Mouse (Mus musculus): ENCODE data around the gene Elob.

The Elob gene

GRCm38 (mm10) chr17:23823614-23824013 is 5.3 kb downstream of the Elob start:
- ATAC-seq (ENCODE audit: low TSS enrichment) = no peak

DNA sequence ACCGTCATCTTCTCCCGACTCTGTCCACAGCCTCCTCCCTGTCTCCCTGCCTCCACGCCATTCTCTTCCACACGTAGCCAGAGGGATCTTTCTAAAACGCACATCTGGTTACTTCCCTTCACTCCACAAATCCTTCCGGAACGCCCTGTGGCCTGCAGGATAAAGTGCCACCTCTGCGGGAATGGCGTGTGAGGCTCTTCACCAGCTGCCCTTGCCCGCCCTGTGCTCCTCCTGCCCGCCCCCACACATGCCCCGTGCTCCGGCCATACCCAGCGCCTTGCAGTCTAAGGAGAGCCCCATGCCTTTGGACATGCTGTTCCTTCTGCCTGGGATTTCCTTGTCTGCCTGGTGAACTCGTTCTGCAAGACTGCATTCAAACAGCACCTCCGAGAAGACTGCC is 5.9 kb downstream of the Elob start:
- no peak for ATAC-seq (ENCODE audit: low TSS enrichment)

- no peak for ATAC-seq (ENCODE audit: low TSS enrichment)
These were observed 6.8 kb downstream of the Elob start for GRCm38 (mm10) chr17:23822094-23822493.

GRCm38 (mm10) chr17:23820731-23821130 is 8.2 kb downstream of the Elob start:
- ATAC-seq (ENCODE audit: low TSS enrichment) = no peak

DNA sequence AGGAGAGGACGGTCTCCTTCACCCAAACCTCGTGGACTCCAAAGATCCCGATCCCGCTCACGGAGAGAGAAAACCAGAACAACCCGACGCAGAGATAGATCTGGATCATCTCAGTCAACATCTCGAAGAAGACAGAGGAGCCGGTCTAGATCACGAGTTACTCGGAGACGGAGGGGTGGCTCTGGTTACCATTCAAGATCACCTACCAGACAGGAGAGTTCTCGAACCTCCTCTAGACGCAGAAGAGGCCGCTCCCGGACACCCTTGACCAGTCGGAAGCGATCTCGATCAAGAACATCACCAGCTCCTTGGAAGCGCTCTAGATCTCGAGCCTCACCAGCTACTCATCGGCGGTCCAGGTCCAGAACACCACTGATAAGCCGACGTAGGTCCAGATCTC is 9.7 kb downstream of the Elob start:
- ATAC-seq (ENCODE audit: low TSS enrichment) = no peak

GRCm38 (mm10) chr17:23818579-23818978 is 10.4 kb downstream of the Elob start:
- no peak for ATAC-seq (ENCODE audit: low TSS enrichment)

DNA sequence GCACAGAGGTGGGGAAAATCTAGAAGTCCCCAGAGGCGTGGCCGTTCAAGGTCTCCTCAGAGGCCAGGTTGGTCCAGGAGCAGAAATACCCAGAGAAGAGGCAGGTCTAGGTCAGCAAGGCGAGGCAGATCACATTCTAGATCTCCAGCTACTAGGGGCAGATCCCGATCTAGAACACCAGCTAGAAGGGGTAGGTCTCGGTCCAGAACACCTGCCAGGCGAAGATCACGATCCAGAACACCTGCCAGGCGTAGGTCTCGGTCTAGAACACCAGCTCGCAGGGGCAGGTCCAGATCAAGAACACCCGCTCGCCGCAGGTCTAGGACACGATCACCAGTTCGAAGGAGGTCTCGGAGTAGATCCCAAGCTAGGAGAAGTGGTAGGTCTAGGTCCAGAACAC is 13.3 kb downstream of the Elob start:
- no peak for ATAC-seq (ENCODE audit: low TSS enrichment)

DNA sequence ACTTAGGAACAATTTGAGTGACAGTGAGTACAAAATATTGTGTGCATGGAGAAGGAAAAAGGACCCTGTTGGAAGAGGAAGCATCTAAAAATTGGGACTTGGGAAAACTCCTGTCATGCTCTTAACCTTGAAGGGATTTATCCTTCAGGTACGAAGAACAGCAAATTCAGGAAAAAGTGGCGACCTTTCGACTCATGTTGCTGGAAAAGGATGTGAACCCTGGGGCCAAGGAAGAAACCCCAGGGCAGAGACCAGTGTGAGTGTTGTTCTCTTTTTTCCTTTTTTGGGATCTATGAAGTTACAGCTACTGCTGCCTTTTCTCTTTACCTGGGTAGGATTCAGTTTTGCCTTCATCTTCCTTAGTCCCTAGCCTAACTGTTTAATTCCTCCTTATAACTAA is 21.0 kb downstream of the Elob start:
- ATAC-seq (ENCODE audit: low TSS enrichment) = no peak

DNA sequence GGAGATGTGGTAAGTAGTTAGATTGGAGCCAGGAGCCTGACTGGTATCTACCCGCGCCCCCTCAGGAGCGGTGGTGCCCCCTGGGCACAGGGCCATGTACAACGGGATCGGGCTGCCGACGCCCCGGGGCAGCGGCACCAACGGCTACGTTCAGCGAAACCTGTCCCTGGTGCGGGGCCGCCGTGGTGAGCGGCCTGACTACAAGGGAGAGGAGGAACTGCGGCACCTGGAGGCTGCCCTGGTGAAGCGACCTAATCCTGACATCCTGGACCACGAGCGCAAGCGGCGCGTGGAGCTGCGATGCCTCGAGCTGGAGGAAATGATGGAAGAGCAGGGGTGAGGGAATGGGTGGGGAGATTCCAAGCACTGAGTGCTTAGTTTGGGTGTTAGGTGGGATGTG is 22.1 kb downstream of the Elob start:
- ATAC-seq (ENCODE audit: low TSS enrichment) = 0 out of 2 replicates have a peak, but pooled peaks have one; percentile 12

- no peak for ATAC-seq (ENCODE audit: low TSS enrichment)
These were observed 24.4 kb downstream of the Elob start for GRCm38 (mm10) chr17:23804426-23805085.

DNA sequence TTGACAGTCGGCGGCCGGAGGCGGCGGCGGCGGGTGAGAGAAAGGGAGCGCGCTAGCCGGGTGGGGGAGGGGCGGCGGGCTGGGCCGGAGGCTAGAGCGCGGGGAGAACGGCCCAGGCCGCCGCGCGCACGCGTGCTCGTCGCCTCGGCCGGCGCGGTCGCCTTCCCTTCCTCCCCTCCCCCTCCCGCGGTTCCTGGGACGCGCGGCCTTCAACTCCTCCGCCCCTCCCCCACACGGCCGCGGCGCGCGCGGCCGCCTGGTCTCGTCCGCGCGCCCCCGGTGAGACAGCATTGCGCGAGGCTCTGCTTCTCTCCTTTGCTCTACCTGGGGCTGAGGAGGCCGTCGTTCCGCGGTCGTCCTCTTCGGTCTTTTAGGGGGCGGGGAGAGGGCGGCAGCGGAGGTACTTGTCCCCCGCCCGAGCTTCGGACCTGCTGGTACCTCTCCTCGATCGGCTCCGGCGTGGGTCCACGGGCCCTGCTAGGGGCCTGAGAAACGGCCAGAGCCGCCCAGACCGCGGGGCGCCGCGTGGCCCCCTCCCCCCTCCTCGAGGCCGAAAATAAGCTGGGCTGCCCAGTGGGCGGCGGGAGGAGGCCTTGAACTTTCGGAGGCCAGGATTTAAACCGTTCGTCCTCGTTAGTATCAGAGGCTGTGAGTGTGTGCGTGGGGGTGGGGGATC is 25.4 kb downstream of the Elob start:
- ATAC-seq (ENCODE audit: low TSS enrichment) = peak; percentile 8; the same call in 1 of the 2 replicates

- peak; percentile 93 for ATAC-seq (ENCODE audit: low TSS enrichment)
These were observed 26.1 kb downstream of the Elob start for GRCm38 (mm10) chr17:23802746-23803365.

DNA sequence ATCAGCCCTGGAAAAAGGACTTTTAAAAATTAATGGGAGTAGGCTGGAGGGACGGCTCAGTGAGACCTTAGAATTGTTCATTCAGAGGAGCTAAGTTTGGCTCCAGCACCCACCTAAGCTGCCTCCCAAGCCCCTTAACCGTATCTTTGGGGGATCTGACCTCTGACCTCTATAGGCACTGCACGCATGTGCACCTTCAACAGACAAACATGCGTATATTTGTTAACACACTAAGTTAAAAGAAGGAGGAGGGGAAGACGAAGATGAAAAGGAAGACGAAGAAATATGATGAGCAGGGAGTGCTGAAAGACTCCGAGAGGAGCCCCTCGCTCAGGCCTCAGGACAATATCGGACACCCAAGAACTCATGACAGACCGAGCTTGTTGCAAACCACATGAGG is 27.3 kb downstream of the Elob start:
- no peak for ATAC-seq (ENCODE audit: low TSS enrichment)

GRCm38 (mm10) chr17:23797316-23797715 is 31.6 kb downstream of the Elob start:
- no peak for ATAC-seq (ENCODE audit: low TSS enrichment)

DNA sequence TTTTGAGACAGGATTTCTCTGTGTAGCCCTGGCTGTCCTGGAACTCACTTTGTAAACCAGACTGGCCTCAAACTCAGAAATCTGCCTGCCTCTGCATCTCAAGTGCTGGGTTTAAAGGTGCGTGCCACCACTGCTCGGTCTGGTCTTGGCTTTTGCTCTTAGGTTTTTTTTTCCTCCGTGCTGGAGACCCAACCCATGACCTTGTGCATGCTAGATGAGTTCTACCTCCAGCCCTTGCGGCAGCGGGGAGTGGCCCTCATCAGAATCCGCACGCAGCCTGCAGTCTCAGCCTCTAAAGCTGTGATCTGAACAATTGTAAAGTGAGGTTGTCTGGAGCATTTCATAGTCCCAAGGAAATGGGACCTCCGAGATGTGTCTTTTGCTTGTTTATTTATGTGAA is 33.6 kb downstream of the Elob start:
- no peak for ATAC-seq (ENCODE audit: low TSS enrichment)

DNA sequence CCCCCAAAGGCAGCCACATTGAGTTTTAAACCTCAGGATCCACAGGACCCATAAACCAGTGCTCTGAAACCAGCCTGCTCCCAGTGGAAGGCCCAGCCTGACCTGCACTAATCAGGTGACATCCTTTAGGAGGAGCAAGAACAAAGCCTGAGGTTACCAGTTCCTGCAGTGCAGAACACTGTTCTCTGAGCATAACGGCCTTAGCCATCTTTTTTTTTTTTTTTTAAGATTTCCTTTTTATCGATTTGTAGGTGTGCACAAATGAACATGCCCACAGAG is 37.9 kb downstream of the Elob start:
- peak; percentile 11; the same call in 1 of the 2 replicates for ATAC-seq (ENCODE audit: low TSS enrichment)

DNA sequence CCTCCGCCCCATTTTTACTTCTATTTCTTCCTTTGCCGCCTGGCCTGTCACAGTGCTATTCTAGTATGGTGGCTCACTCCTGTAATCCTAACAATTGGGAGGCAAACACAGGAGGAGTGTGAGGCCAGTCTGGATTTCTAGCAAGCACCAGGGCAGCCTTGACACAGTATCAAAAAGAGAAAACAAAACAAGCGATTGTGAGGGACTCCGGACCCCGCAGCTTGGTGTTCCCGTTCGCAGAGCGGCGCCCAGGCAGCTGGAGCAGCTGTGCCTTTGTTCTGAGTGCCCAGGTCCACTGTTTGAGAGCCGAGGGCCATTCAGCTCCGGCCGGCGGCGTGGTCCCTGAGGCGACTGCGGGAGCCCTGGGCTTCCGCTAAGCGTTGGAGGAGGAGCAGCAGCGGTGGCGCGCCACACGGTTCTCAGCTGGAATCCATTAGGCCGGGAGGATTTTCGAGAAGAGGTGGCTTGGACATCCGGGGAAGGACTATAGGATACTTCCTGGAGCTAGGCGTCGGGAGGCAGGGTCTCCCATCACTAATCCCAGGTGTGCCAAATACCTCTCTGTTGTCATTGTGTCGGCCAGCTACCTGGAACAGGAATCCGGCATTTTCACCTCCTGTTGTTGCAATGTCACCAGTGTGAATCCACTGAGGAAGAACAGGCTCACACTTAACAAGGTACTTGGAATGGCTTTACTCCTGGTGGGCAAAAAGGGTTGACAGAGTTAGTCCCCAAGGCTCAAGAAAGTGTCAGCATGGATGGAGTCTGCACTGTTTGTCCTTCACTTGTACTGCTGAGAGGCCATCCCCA is 38.5 kb downstream of the Elob start, which contains the start of gene Srrm2:
Gene Srrm2 (plus strand): TSS at position 264 of the 810 bp plus-strand sequence.
- peak; percentile 64 for ATAC-seq (ENCODE audit: low TSS enrichment)

- no peak for ATAC-seq (ENCODE audit: low TSS enrichment)
These were observed 39.1 kb downstream of the Elob start for GRCm38 (mm10) chr17:23789749-23790268.

GRCm38 (mm10) chr17:23788973-23789372 is 40.0 kb downstream of the Elob start:
- no peak for ATAC-seq (ENCODE audit: low TSS enrichment)

DNA sequence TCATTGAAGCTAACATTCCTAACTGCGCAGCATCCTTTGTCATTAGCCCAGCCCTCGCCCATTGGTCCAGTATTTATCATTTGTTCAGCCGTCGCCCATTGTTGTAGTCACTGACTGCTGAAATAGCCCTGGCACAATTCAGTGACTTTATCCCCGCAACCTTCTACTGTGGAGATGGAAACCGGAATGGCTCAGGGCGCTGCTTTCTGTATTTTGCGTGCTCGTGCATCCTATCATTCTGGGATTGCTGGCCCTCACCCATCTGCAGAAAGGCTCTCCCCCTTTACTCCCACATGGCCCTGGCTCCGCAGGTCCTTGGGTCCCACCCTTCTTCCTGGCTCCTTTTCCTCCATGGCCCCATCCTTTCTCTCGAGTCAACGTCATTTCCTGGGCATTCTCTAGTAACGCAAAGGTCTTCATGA is 42.4 kb downstream of the Elob start:
- ATAC-seq (ENCODE audit: low TSS enrichment) = 0 out of 2 replicates have a peak, but pooled peaks have one; percentile 34

DNA sequence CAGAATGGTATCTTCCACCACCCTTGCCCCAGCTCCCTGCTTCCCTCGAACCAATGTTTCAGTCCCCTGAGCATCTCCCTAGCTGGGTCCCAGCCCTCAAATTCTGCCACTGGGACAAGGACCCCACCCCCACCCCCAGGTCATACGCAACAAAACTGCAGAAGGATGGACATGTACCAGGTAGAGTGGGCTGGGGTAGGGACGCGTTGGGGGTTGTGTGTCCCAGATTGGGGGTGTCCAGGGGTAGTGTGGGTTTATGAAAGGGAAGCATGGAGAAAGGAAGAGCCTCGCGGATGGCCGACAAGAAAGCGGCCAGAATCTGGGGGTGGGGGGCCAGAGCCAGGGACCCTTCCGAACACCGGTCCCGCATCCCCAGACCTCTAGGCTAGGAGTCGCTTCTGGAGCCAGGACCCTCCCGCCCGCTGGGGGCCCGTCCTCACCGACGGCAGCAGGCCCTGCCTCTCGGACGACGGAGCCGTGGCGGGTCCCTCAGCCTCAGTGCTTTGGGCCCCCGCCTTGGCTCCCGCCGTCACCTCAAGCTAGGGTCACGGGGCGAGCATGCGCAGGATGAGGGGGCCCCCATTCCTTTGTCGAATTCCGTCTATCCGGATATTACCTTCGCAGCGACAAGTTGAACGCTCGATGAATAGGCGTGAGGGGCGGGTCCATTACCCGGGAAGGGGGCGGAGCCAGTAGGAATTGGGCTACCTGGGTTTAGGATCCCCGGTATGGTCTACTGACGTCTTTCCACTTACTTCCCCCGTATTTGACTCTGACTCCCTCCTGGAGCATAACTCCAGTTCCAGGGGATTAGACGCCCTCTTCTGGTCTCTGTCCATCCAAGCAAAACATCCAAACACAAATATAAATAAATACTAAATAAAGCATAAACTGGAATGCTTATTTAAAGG is 43.1 kb downstream of the Elob start, which contains the start of gene Flywch2:
Gene Flywch2 (minus strand): TSS at position 521 of the 911 bp plus-strand sequence.
- peak; percentile 75 for ATAC-seq (ENCODE audit: low TSS enrichment)
